ENCODE assay signal across 21 mouse cellular contexts in genomic region chr2:32056524-32056923, GRCm38 (mm10). TPM values are rescaled to one million over a fixed set of nuclear protein-coding genes. Genes with fewer than 3 reads are reported as not detected.
DNase-seq lines count a peak whose midpoint lies in the region; ATAC-seq and TF ChIP-seq lines count a peak whose summit lies in the region.
"Had no signal": no experiment of that assay in that cellular context is flagged by ENCODE, and none has a peak within 500 bp of the region (broad histone marks: within the 10 kb centered on the region; RNA-seq: fewer than 3 reads in every experiment).

No protein-coding gene starts in this region.

- peak overlapping the region; percentile 91 for H3K27ac ChIP-seq in heart, embryonic 12.5 days (ENCODE audit: poor library complexity, severe bottlenecking)
- peak overlapping the region; percentile 93 for H3K27ac ChIP-seq in spleen, adult 2 months (ENCODE audit: insufficient read depth, low read length)
- H3K27ac ChIP-seq in limb, embryonic 13.5 days, result no peak overlapping the region
- no peak overlapping the region for H3K27ac ChIP-seq in neural tube, embryonic 15.5 days (replicated peaks)
- H3K27ac ChIP-seq: forebrain, embryonic 13.5 days; hindbrain, embryonic 15.5 days; kidney, postnatal 0 days; liver, embryonic 14.5 days; neural tube, embryonic 12.5 days had no signal

- no peak overlapping the region for H3K4me2 ChIP-seq in heart, embryonic 12.5 days
- H3K4me2 ChIP-seq in limb, embryonic 13.5 days (replicated peaks), result no peak overlapping the region
- no peak overlapping the region for H3K4me2 ChIP-seq in neural tube, embryonic 15.5 days
- H3K4me2 ChIP-seq: forebrain, embryonic 13.5 days; hindbrain, embryonic 15.5 days; midbrain, embryonic 11.5 days; neural tube, embryonic 12.5 days had no signal

- no peaks in the 10 kb centered on the region for H3K27me3 ChIP-seq in heart, embryonic 12.5 days (replicated peaks)
- no peaks in the 10 kb centered on the region for H3K27me3 ChIP-seq in spleen, adult 2 months (ENCODE audit: control insufficient read depth, insufficient read depth, low read length)
- H3K27me3 ChIP-seq in limb, embryonic 13.5 days, result no peaks in the 10 kb centered on the region
- H3K27me3 ChIP-seq in neural tube, embryonic 15.5 days (replicated peaks), result no peaks in the 10 kb centered on the region
- H3K27me3 ChIP-seq: forebrain, embryonic 13.5 days; hindbrain, embryonic 15.5 days; neural tube, embryonic 12.5 days had no signal

- peaks cover 19% of the 10 kb centered on the region for H3K36me3 ChIP-seq in heart, embryonic 12.5 days
- peaks cover 9% of the 10 kb centered on the region for H3K36me3 ChIP-seq in spleen, adult 2 months (ENCODE audit: control insufficient read depth, insufficient read depth, low read length)
- peaks cover 17% of the 10 kb centered on the region for H3K36me3 ChIP-seq in limb, embryonic 13.5 days
- H3K36me3 ChIP-seq in neural tube, embryonic 15.5 days, result peaks cover 19% of the 10 kb centered on the region

- DNase-seq in heart, adult 18-20 months, result no peak
- DNase-seq in spleen, adult 2 months (ENCODE audit: low read depth in 1 of 2, low spot score in 2 of 2), result no peak
- no peak for DNase-seq in spleen, adult 18-20 months
- no peak for DNase-seq in spleen, postnatal 4 days (ENCODE audit: low spot score in 2 of 2)
- DNase-seq: B cell, adult 2 months; cerebellum, adult 2 months; cerebellum, postnatal 36 days; gastrocnemius, postnatal 10 days; right cerebral cortex, adult 18-20 months had no signal

- TF ChIP-seq POLR2A in spleen, adult 2 months (IDR thresholded peaks at IDR 0.05; ENCODE audit: low read depth, low read length), result no peak

- H3K4me1 ChIP-seq in heart, embryonic 12.5 days (replicated peaks), result peaks cover 85% of the 10 kb centered on the region
- H3K4me1 ChIP-seq in spleen, adult 2 months (ENCODE audit: control insufficient read depth, insufficient read depth, insufficient read length), result peaks cover 20% of the 10 kb centered on the region; the same call in 1 of the 2 replicates
- peaks cover 4% of the 10 kb centered on the region; the same call in 1 of the 2 replicates for H3K4me1 ChIP-seq in limb, embryonic 13.5 days
- H3K4me1 ChIP-seq in neural tube, embryonic 15.5 days, result no peaks in the 10 kb centered on the region
- H3K4me1 ChIP-seq: forebrain, embryonic 13.5 days; hindbrain, embryonic 15.5 days had no signal

- no peak overlapping the region for H3K4me3 ChIP-seq in heart, embryonic 12.5 days
- no peak overlapping the region for H3K4me3 ChIP-seq in spleen, adult 2 months (ENCODE audit: extremely low read depth, insufficient read depth, insufficient read length)
- H3K4me3 ChIP-seq in limb, embryonic 13.5 days, result no peak overlapping the region
- H3K4me3 ChIP-seq in neural tube, embryonic 15.5 days (replicated peaks), result no peak overlapping the region
- H3K4me3 ChIP-seq: forebrain, embryonic 13.5 days; hindbrain, embryonic 15.5 days; neural tube, embryonic 12.5 days had no signal

- no peaks in the 10 kb centered on the region for H3K9me3 ChIP-seq in heart, embryonic 12.5 days (replicated peaks)
- no peaks in the 10 kb centered on the region for H3K9me3 ChIP-seq in limb, embryonic 13.5 days
- no peaks in the 10 kb centered on the region for H3K9me3 ChIP-seq in neural tube, embryonic 15.5 days (replicated peaks)
- H3K9me3 ChIP-seq: forebrain, embryonic 13.5 days; hindbrain, embryonic 15.5 days; neural tube, embryonic 12.5 days had no signal

- ATAC-seq in heart, embryonic 12.5 days (ENCODE audit: insufficient number of reproducible peaks, low FRiP score), result no peak
- ATAC-seq in limb, embryonic 13.5 days (ENCODE audit: low FRiP score, low read depth), result peak; percentile 52; the same call in 1 of the 2 replicates
- ATAC-seq in neural tube, embryonic 15.5 days (ENCODE audit: low FRiP score), result no peak
- ATAC-seq: forebrain, embryonic 13.5 days; intestine, embryonic 16.5 days; lung, postnatal 0 days had no signal

- WGBS in heart, embryonic 12.5 days, result 46% methylated on average over 10 of the region's 10 CpGs
- 91% methylated on average over 10 of the region's 10 CpGs for WGBS in spleen, adult 2 months
- WGBS in limb, embryonic 13.5 days, result 85% methylated on average over 10 of the region's 10 CpGs
- WGBS in neural tube, embryonic 15.5 days, result 89% methylated on average over 10 of the region's 10 CpGs

- TF ChIP-seq CTCF in spleen, adult 2 months (IDR thresholded peaks at IDR 0.05; ENCODE audit: extremely low read depth, insufficient read depth, insufficient read length, insufficient replicate concordance), result no peak

- H3K9ac ChIP-seq in heart, embryonic 12.5 days, result no peak overlapping the region
- no peak overlapping the region for H3K9ac ChIP-seq in limb, embryonic 13.5 days
- H3K9ac ChIP-seq in neural tube, embryonic 15.5 days (replicated peaks), result no peak overlapping the region
- H3K9ac ChIP-seq: forebrain, embryonic 13.5 days; hindbrain, embryonic 15.5 days; liver, embryonic 14.5 days; neural tube, embryonic 12.5 days had no signal

RNA-seq across cellular contexts. Expression of gene Fam78a, which starts 28.1 kb away (rescaled TPM):
- polyA plus RNA-seq in heart, embryonic 12.5 days (2016; fragmentation: Nextera tagmentation; extraction: Ambion mirVana), result 48.1 and 50.7 TPM in 2 replicates
- 10 to 100 TPM; 15.0 to 23.0 TPM for total RNA-seq in heart, adult 18-20 months (2021)
- polyA plus RNA-seq in spleen, adult 2 months (2012; rRNA removed), result 33.1 and 48.3 TPM in 2 replicates
- polyA plus RNA-seq in limb, embryonic 13.5 days (2015; fragmentation: Nextera tagmentation; extraction: Ambion mirVana), result 4.5 and 5.4 TPM in 2 replicates
- 0.92 and 3.1 TPM in 2 replicates for polyA plus RNA-seq in neural tube, embryonic 15.5 days (2015; fragmentation: Nextera tagmentation; extraction: Ambion mirVana)

RNA-seq across cellular contexts. Expression of gene Plpp7, which starts 38.8 kb away (rescaled TPM):
- polyA plus RNA-seq in heart, embryonic 12.5 days (2016; fragmentation: Nextera tagmentation; extraction: Ambion mirVana), result 11.4 and 13.6 TPM in 2 replicates
- 10 to 100 TPM; 27.3 to 38.3 TPM for total RNA-seq in heart, adult 18-20 months (2021)
- polyA plus RNA-seq in spleen, adult 2 months (2012; rRNA removed), result 2.6 and 4.6 TPM in 2 replicates
- 7.3 and 8.3 TPM in 2 replicates for polyA plus RNA-seq in limb, embryonic 13.5 days (2015; fragmentation: Nextera tagmentation; extraction: Ambion mirVana)
- 26.1 and 32.6 TPM in 2 replicates for polyA plus RNA-seq in neural tube, embryonic 15.5 days (2015; fragmentation: Nextera tagmentation; extraction: Ambion mirVana)
- total RNA-seq: monocyte, adult 5-6 weeks had no signal

Comparison
In these comparisons a context has a peak if more than half of its experiments do, and no peak if none do; other contexts are left out.
1. H3K27ac ChIP-seq: peak in heart, embryonic 12.5 days (single experiment) and spleen, adult 2 months (single experiment); none in limb, embryonic 13.5 days (single experiment) and neural tube, embryonic 15.5 days (single experiment).